In the genomic region with DNA sequence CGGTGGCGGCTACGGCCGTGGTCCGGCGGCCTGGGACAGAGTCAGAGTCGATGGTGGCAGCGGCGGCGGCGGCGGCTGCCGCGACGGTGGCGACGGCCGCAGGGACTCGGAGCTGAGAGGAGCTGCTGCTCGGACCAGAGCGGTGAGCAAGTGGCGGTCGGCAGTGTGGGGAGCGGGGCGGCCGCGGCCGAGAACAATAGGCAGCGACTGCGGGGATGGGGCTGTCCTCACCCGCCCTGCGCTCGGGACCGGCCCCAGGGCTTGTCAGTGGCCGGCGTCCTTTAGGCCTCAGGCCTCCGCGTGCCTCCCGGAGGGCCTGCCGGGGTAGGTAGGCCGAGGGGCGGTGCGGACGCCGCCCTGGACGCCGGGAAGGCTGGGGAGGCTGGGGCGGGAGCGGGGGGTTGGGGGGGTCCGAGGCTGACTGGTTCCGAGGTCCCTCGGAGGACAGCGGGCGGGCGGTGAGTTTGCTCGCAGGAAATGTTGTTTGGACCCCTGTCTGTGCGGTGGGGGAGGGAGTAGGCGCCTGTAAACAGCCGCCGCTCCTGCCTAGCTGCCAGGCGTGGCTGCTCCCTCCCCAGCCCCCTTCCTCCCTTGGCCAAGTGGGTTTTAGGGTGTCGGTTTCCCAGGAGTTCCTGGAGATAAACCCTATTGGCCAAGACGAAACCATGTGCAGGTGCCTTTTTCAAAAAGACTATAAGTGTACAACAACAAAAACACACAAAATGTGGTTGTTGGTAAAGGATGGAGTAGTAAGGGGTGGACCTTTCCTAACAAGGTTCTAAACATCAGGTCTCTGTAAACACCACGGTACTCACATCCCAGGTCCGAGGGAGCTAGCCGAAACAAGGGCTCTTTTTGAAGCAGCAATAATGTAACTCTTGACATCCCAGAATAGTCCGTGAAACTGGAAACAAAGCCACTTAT, we compare ENCODE assay signal across 8 mouse cellular contexts. TPM values are rescaled to one million over a fixed set of nuclear protein-coding genes. Genes with fewer than 3 reads are reported as not detected.
DNase-seq lines count a peak whose midpoint lies in the region; ATAC-seq and TF ChIP-seq lines count a peak whose summit lies in the region.

No protein-coding gene starts in this region.

- TF ChIP-seq POLR2A in kidney, adult 2 months (IDR thresholded peaks at IDR 0.05; ENCODE audit: low read depth, low read length): no peak
- no peak for TF ChIP-seq POLR2A in liver, adult 2 months (IDR thresholded peaks at IDR 0.05; ENCODE audit: extremely low read depth, insufficient read depth, low read length)

- peak; percentile 55 for DNase-seq in 416B (ENCODE audit: low read depth)
- DNase-seq in adrenal gland, adult 18-20 months (ENCODE audit: low spot score in 2 of 2): peak; percentile 60 to 61
- DNase-seq in heart, adult 11 months: peak; percentile 96
- peak; percentile 66 for DNase-seq in kidney, adult 2 months
- DNase-seq in liver, adult 2 months (ENCODE audit: extremely low read depth, low read depth, low spot score): peak; percentile 43

- no peaks in the 10 kb centered on the region for H3K36me3 ChIP-seq in embryonic facial prominence, embryonic 12.5 days
- H3K36me3 ChIP-seq in kidney, adult 2 months (ENCODE audit: control insufficient read depth, insufficient read depth, low read length): no peaks in the 10 kb centered on the region
- H3K36me3 ChIP-seq in liver, adult 2 months (ENCODE audit: control insufficient read depth, insufficient read depth, low read length): no peaks in the 10 kb centered on the region
- no peaks in the 10 kb centered on the region for H3K36me3 ChIP-seq in stomach, embryonic 15.5 days

- H3K27ac ChIP-seq in embryonic facial prominence, embryonic 12.5 days: peak overlapping the region; percentile 87
- peak overlapping the region; percentile 90 for H3K27ac ChIP-seq in kidney, adult 2 months (ENCODE audit: insufficient read depth, low read depth, low read length)
- H3K27ac ChIP-seq in liver, adult 2 months (replicated peaks; ENCODE audit: insufficient read depth, low read depth, low read length): peak overlapping the region; percentile 80
- peak overlapping the region; percentile 90 for H3K27ac ChIP-seq in stomach, embryonic 15.5 days

- H3K4me1 ChIP-seq in embryonic facial prominence, embryonic 12.5 days: peaks cover 4% of the 10 kb centered on the region; the same call in 1 of the 2 replicates
- peaks cover 8% of the 10 kb centered on the region; the same call in 1 of the 2 replicates for H3K4me1 ChIP-seq in kidney, adult 2 months (ENCODE audit: control insufficient read depth, insufficient read depth, low read length)
- H3K4me1 ChIP-seq in liver, adult 2 months (ENCODE audit: control insufficient read depth, insufficient read depth, low read length): peaks cover 9% of the 10 kb centered on the region; the same call in 1 of the 2 replicates
- no peaks in the 10 kb centered on the region for H3K4me1 ChIP-seq in stomach, embryonic 15.5 days

- no peak for TF ChIP-seq CTCF in kidney, adult 2 months (conservative IDR thresholded peaks at IDR 0.05; ENCODE audit: insufficient read depth, insufficient read length, low read depth, low read length)
- TF ChIP-seq CTCF in liver, adult 2 months (IDR thresholded peaks at IDR 0.05; ENCODE audit: low read depth, low read length): no peak

- WGBS in embryonic facial prominence, embryonic 12.5 days: under 1% methylated on average over 65 of the region's 67 CpGs
- under 1% methylated on average over 67 of the region's 67 CpGs for WGBS in kidney, adult 2 months
- under 1% methylated on average over 67 of the region's 67 CpGs for WGBS in liver, adult 2 months
- under 1% methylated on average over 61 of the region's 67 CpGs for WGBS in stomach, embryonic 15.5 days

- H3K79me2 ChIP-seq in liver, adult 2 months (ENCODE audit: control insufficient read depth, insufficient read depth, low read length): peaks cover 22% of the 10 kb centered on the region; the same call in 1 of the 2 replicates

- peak overlapping the region; percentile 92 for H3K9ac ChIP-seq in embryonic facial prominence, embryonic 12.5 days
- H3K9ac ChIP-seq in liver, adult 2 months (ENCODE audit: low read depth, low read length): peak overlapping the region; percentile 95
- H3K9ac ChIP-seq in stomach, embryonic 15.5 days: peak overlapping the region; percentile 87

- H3K9me3 ChIP-seq in embryonic facial prominence, embryonic 12.5 days: no peaks in the 10 kb centered on the region
- no peaks in the 10 kb centered on the region for H3K9me3 ChIP-seq in stomach, embryonic 15.5 days

- H3K27me3 ChIP-seq in embryonic facial prominence, embryonic 12.5 days: no peaks in the 10 kb centered on the region
- no peaks in the 10 kb centered on the region for H3K27me3 ChIP-seq in kidney, adult 2 months (replicated peaks; ENCODE audit: control insufficient read depth, insufficient read depth, low read length)
- H3K27me3 ChIP-seq in liver, adult 2 months (ENCODE audit: control insufficient read depth, insufficient read depth, low read length): no peaks in the 10 kb centered on the region
- no peaks in the 10 kb centered on the region for H3K27me3 ChIP-seq in stomach, embryonic 15.5 days (replicated peaks)

- ATAC-seq in embryonic facial prominence, embryonic 12.5 days (ENCODE audit: insufficient number of reproducible peaks, insufficient read depth, low FRiP score, low TSS enrichment): peak; percentile 85
- 0 out of 2 replicates have a peak, but pooled peaks have one; percentile 20 for ATAC-seq in monocyte, adult 5-6 weeks (replicated peaks; ENCODE audit: insufficient number of reproducible peaks, low FRiP score, low TSS enrichment, poor library complexity, severe bottlenecking)
- peak; percentile 72 for ATAC-seq in stomach, embryonic 15.5 days (ENCODE audit: insufficient read depth, low FRiP score, low read depth)

- peak overlapping the region; percentile 90 for H3K4me3 ChIP-seq in embryonic facial prominence, embryonic 12.5 days
- H3K4me3 ChIP-seq in kidney, adult 2 months (ENCODE audit: insufficient read depth, low read depth, low read length): peak overlapping the region; percentile 82
- H3K4me3 ChIP-seq in liver, adult 2 months (ENCODE audit: insufficient read depth, low read depth, low read length): peak overlapping the region; percentile 84
- H3K4me3 ChIP-seq in stomach, embryonic 15.5 days (replicated peaks): peak overlapping the region; percentile 93

- H3K4me2 ChIP-seq in embryonic facial prominence, embryonic 12.5 days (replicated peaks): peak overlapping the region; percentile 62
- peak overlapping the region; percentile 70 for H3K4me2 ChIP-seq in stomach, embryonic 15.5 days

RNA-seq across cellular contexts. Expression of gene Rc3h1, which starts 0.6 kb away (rescaled TPM):
- total RNA-seq in adrenal gland, adult 18-20 months (2021): 10 to 100 TPM; 45.3 to 47.8 TPM
- 9.2 and 9.8 TPM in 2 replicates for polyA plus RNA-seq in embryonic facial prominence, embryonic 12.5 days (2016; fragmentation: Nextera tagmentation; extraction: Ambion mirVana)
- polyA plus RNA-seq in kidney, adult 2 months (2012; rRNA removed): 13.5 and 14.9 TPM in 2 replicates
- 13.1 and 14.9 TPM in 2 replicates for total RNA-seq in liver, adult 2 months (2014; rRNA removed)
- 5.9 and 7.7 TPM in 2 replicates for polyA plus RNA-seq in liver, adult 2 months (2012; rRNA removed)
- 28.3 to 44.1 TPM (median 33.3 TPM) in 3 replicates for total RNA-seq in monocyte, adult 5-6 weeks (2017)
- polyA plus RNA-seq in stomach, embryonic 15.5 days (2015; fragmentation: Nextera tagmentation; extraction: Ambion mirVana): 7.9 and 8.6 TPM in 2 replicates

Comparison
In these comparisons a context has a peak if more than half of its experiments do, and no peak if none do; other contexts are left out.
1. Peak in every context shown above with its lines: DNase-seq, ATAC-seq, H3K4me3 ChIP-seq and H3K27ac ChIP-seq.
2. DNase-seq: peak in every context shown above with its lines; median percentile 96 in heart, adult 11 months; 66 in kidney, adult 2 months; 60 in adrenal gland, adult 18-20 months; 55 in 416B; 43 in liver, adult 2 months.
3. ATAC-seq: peak in every context shown above with its lines; median percentile 85 in embryonic facial prominence, embryonic 12.5 days; 72 in stomach, embryonic 15.5 days; 20 in monocyte, adult 5-6 weeks.